In the genomic region with DNA sequence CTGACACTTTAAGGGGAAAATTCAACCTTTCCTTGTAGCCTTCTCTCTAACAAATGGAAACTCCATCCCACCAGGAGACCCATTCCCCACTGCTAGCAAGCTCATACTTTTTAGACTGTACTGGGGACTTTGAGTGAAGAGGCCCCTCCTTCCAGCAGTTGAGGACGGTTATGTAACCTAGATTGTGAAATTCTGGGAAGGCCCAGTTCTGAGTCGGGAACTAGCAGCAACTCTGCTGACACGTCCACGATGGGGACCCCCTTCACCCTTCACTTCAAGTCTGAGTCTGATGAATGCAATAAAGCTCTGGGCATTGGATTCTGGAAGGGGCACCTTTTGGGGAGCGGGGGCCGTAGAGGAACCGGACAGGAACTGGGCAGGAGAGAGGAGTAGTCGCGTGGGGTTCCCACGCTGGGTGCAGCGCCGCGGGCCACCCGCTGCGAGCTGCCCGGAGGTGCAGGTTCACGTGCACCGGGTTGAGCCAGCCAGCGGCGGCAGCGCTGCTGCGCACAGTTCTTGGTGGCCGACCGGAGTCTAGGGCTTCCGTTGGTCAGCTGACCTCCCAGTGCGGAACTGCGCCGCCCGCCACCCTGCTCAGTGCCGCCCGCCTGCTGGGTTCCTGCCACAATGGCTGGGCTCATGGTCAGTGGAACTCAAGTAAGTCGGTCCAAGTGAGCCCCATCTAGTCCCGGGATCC, we compare ENCODE assay signal across 8 mouse cellular contexts. TPM values are rescaled to one million over a fixed set of nuclear protein-coding genes. Genes with fewer than 3 reads are reported as not detected.
DNase-seq lines count a peak whose midpoint lies in the region; ATAC-seq and TF ChIP-seq lines count a peak whose summit lies in the region.

A gene (plus strand): TSS at position 461 of the 697 bp plus-strand sequence.

- DNase-seq in cerebellum, adult 11 months: peak; percentile 2
- DNase-seq in forebrain, embryonic 14.5 days (ENCODE audit: low spot score): no peak
- peak; percentile 76 to 79 for DNase-seq in heart, postnatal 10 days
- DNase-seq in kidney, postnatal 4 days: peak; percentile 78 to 86
- DNase-seq in lung, adult 2 months: peak; percentile 81

- ATAC-seq in cerebellum, adult (ENCODE audit: insufficient number of reproducible peaks, low FRiP score, low TSS enrichment): no peak
- no peak for ATAC-seq in forebrain, embryonic 14.5 days
- ATAC-seq in neural tube, embryonic 14.5 days (ENCODE audit: low read depth): peak; percentile 38; the same call in 1 of the 2 replicates

- H3K4me3 ChIP-seq in forebrain, embryonic 14.5 days (ENCODE audit: low read depth, low read length): peak within 1 kb of the TSS; percentile 17
- peak within 1 kb of the TSS; percentile 41 for H3K4me3 ChIP-seq in lung, adult 2 months (replicated peaks; ENCODE audit: extremely low read depth, low read depth, low read length)
- H3K4me3 ChIP-seq in neural tube, embryonic 14.5 days (ENCODE audit: low read depth, low read length): peak within 1 kb of the TSS; percentile 8
- peak within 1 kb of the TSS; percentile 74 for H3K4me3 ChIP-seq in testis, adult 2 months (ENCODE audit: control insufficient read depth, low read depth, low read length)

- H3K9ac ChIP-seq in forebrain, embryonic 14.5 days (ENCODE audit: low read length): peak within 1 kb of the TSS; percentile 29
- no peak within 1 kb of the TSS for H3K9ac ChIP-seq in neural tube, embryonic 14.5 days (replicated peaks; ENCODE audit: low read depth, low read length)

- no peaks in the 10 kb centered on the region for H3K9me3 ChIP-seq in forebrain, embryonic 14.5 days (replicated peaks; ENCODE audit: control insufficient read depth, low read length)
- no peaks in the 10 kb centered on the region for H3K9me3 ChIP-seq in neural tube, embryonic 14.5 days (ENCODE audit: control insufficient read depth, low read length)

- peak; percentile 53; the same call in 1 of the 2 replicates for TF ChIP-seq POLR2A in lung, adult 2 months (IDR thresholded peaks at IDR 0.05; ENCODE audit: borderline replicate concordance, extremely low read depth, low read depth, low read length)
- TF ChIP-seq POLR2A in testis, adult 2 months (IDR thresholded peaks at IDR 0.05; ENCODE audit: control insufficient read depth, low read depth, low read length): no peak; the same call in 1 of the 2 replicates

- TF ChIP-seq CTCF in lung, adult 2 months (IDR thresholded peaks at IDR 0.05; ENCODE audit: insufficient read depth, low read length): no peak
- no peak for TF ChIP-seq CTCF in testis, adult 2 months (IDR thresholded peaks at IDR 0.05; ENCODE audit: control insufficient read depth, insufficient read depth, insufficient replicate concordance, low read depth, low read length)

- no peaks in the 10 kb centered on the region for H3K36me3 ChIP-seq in forebrain, embryonic 14.5 days (ENCODE audit: control insufficient read depth, insufficient read depth, low read length)
- H3K36me3 ChIP-seq in neural tube, embryonic 14.5 days (ENCODE audit: control insufficient read depth, insufficient read depth, low read length): no peaks in the 10 kb centered on the region
- H3K36me3 ChIP-seq in testis, adult 2 months (ENCODE audit: control insufficient read depth, insufficient read depth, low read length): no peaks in the 10 kb centered on the region

- intact Hi-C loops in heart, postnatal 10 days (cut with DNase I): no loop called here

- H3K27me3 ChIP-seq in forebrain, embryonic 14.5 days (replicated peaks; ENCODE audit: control insufficient read depth, insufficient read depth, low read length): peaks cover 31% of the 10 kb centered on the region
- H3K27me3 ChIP-seq in neural tube, embryonic 14.5 days (ENCODE audit: control insufficient read depth, insufficient read depth, low read length): no peaks in the 10 kb centered on the region
- H3K27me3 ChIP-seq in testis, adult 2 months (ENCODE audit: control insufficient read depth, insufficient read depth, low read length): no peaks in the 10 kb centered on the region

- peaks cover 5% of the 10 kb centered on the region for H3K4me1 ChIP-seq in forebrain, embryonic 14.5 days (ENCODE audit: control insufficient read depth, insufficient read depth, low read length)
- peaks cover 21% of the 10 kb centered on the region for H3K4me1 ChIP-seq in lung, adult 2 months (ENCODE audit: control insufficient read depth, insufficient read depth, low read length)
- H3K4me1 ChIP-seq in neural tube, embryonic 14.5 days (ENCODE audit: control insufficient read depth, insufficient read depth, low read length): no peaks in the 10 kb centered on the region
- peaks cover 15% of the 10 kb centered on the region for H3K4me1 ChIP-seq in testis, adult 2 months (ENCODE audit: control insufficient read depth, insufficient read depth, low read length)

- H3K27ac ChIP-seq in forebrain, embryonic 14.5 days (ENCODE audit: low read depth, low read length): no peak within 1 kb of the TSS
- H3K27ac ChIP-seq in neural tube, embryonic 14.5 days (ENCODE audit: low read depth, low read length): no peak within 1 kb of the TSS
- peak within 1 kb of the TSS; percentile 94 for H3K27ac ChIP-seq in testis, adult 2 months (ENCODE audit: control insufficient read depth, insufficient read depth, low read depth, low read length)

- H3K4me2 ChIP-seq in forebrain, embryonic 14.5 days (ENCODE audit: low read length): peak within 1 kb of the TSS; percentile 46
- H3K4me2 ChIP-seq in neural tube, embryonic 14.5 days (ENCODE audit: low read depth, low read length): peak within 1 kb of the TSS; percentile 47

- WGBS in forebrain, embryonic 14.5 days: 5% methylated on average over 33 of the region's 33 CpGs
- WGBS in lung, adult 2 months: under 1% methylated on average over 33 of the region's 33 CpGs
- WGBS in neural tube, embryonic 14.5 days: 4% methylated on average over 33 of the region's 33 CpGs

RNA-seq across cellular contexts. Expression of the gene that starts here (rescaled TPM):
- 0.31 TPM in 1 of 2 replicates, not detected in the other for polyA plus RNA-seq in forebrain, embryonic 14.5 days (2014; fragmentation: Nextera tagmentation; extraction: Ambion mirVana)
- 1 to 10 TPM; 1.1 to 2.1 TPM for total RNA-seq in heart, postnatal 10 days (2021)
- polyA plus RNA-seq in lung, adult 2 months (2012; rRNA removed): 1.3 and 1.8 TPM in 2 replicates
- polyA plus RNA-seq in neural tube, embryonic 14.5 days (2014; fragmentation: Nextera tagmentation; extraction: Ambion mirVana): 0.28 and 0.35 TPM in 2 replicates
- 1.6 and 2.1 TPM in 2 replicates for polyA plus RNA-seq in testis, adult 2 months (2012; rRNA removed)

Comparison
In these comparisons a context has a peak if more than half of its experiments do, and no peak if none do; other contexts are left out.
1. Peak in ATAC-seq, H3K4me3 ChIP-seq and H3K4me2 ChIP-seq in neural tube, embryonic 14.5 days; RNA of the gene not detected or under 1 TPM.
2. H3K4me3 ChIP-seq: peak in every context shown above with its lines; median percentile 74 in testis, adult 2 months; 41 in lung, adult 2 months; 17 in forebrain, embryonic 14.5 days; 8 in neural tube, embryonic 14.5 days.